Mouse (Mus musculus): ENCODE measurements at regions not wholly inside any gene's neighbourhood (a gene's known extent, or its start where the extent isn't known, plus 50 kb on each side); places are given as distances from the start of the nearest gene placed in this dataset.

DNA sequence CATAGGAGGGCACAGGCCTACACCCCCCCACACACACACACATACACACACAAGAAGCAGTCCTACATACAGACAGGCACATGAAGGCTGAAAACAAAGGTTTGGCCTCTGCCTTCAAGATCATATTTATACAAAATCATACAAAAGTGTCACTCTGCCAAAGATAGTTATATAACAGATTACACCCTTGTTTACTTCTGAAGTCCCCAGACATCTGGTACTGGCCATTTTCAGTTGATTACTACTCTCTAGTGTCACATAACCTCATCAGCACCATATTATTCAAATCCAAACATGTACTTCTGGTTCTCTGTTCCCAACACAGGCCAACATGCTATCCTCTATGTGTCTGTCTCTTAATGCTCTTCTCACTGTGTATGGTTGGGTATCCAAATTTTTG lies 619.7 kb downstream of the Nova1 start:
- no peak overlapping the region for H3K27ac ChIP-seq (replicated peaks)

DNA sequence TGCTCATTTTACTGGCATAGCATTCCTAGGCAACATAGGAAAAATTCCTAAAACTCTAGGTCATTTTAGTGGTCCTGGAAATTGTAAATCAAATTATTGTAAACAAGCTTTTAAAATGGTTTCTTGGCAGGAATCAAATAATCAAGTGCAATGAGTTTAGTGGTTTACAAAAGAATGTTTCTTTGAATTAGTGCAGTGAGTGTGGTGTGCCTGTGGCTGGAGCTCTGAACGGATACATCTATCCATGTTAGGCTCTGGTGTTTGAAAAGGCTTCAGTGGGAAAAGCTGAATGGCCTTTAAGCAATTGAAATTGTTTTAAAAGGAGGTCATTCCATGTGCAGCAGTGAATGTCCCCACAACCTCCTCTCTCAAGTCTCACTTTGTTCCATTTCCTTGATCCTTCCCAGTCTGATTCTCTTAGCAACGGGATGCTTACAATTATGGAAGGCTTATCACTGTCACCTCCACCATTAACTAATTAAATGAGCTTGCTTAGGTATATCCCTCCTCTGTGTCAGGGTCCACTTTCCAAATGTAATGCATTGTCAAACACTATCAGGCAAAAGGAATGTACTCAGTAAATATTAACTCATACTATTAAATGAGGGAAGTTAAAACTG lies 621.1 kb downstream of the Nova1 start:
- Histone ChIP-seq H3K9me3 (no peaks in the 10 kb centered on the region), H3K27ac (replicated peaks) (no peak overlapping the region), H3K36me3 (no peaks in the 10 kb centered on the region), H3K27me3 (no peaks in the 10 kb centered on the region), H3K4me2 (no peak overlapping the region), H3K4me3 (no peak overlapping the region), H3K4me1 (replicated peaks) (no peaks in the 10 kb centered on the region), H3K9ac (no peak overlapping the region)
- WGBS, result 53% methylated on average over 2 of the region's 2 CpGs
- ATAC-seq (ENCODE audit: low FRiP score, low read depth), result no peak

More for the DNA sequence above, 619.7 kb downstream of the Nova1 start:
- H3K4me2 ChIP-seq, result no peak overlapping the region
- H3K4me1 ChIP-seq (replicated peaks), result no peaks in the 10 kb centered on the region
- H3K36me3 ChIP-seq, result no peaks in the 10 kb centered on the region
- H3K9ac ChIP-seq, result no peak overlapping the region
- no peaks in the 10 kb centered on the region for H3K27me3 ChIP-seq
- ATAC-seq (ENCODE audit: low FRiP score, low read depth), result no peak
- no peak overlapping the region for H3K4me3 ChIP-seq
- H3K9me3 ChIP-seq, result no peaks in the 10 kb centered on the region

- no peak for ATAC-seq (ENCODE audit: low FRiP score, low read depth)
- Histone ChIP-seq H3K9me3 (no peaks in the 10 kb centered on the region), H3K9ac (no peak overlapping the region), H3K4me3 (no peak overlapping the region), H3K4me1 (replicated peaks) (no peaks in the 10 kb centered on the region), H3K36me3 (no peaks in the 10 kb centered on the region), H3K4me2 (no peak overlapping the region), H3K27me3 (no peaks in the 10 kb centered on the region), H3K27ac (replicated peaks) (no peak overlapping the region)
- WGBS, result 96% methylated on average over 1 of the region's 1 CpGs
Observed at GRCm38 (mm10) chr12:46194173-46194572, 624.6 kb downstream of the Nova1 start.
